Mouse (Mus musculus) forebrain, embryonic 13.5 days (tissue): ENCODE results near the gene Rsg1. TPM values are rescaled to one million over a fixed set of nuclear protein-coding genes. Genes with fewer than 3 reads are reported as not detected.

ENCODE experiments used
- ATAC-seq: fragments of 200-750 bp; cut with Nextera tagmentation; 2 replicates; pipeline ENCODE4 v1.8.0; 2017
- H3K27ac ChIP-seq: fragments of 300-500 bp; sonication (generic); 2 replicates; pipeline ENCODE4 v1.5.1; 2015; ENCODE audit warnings: inconsistent platforms, mild to moderate bottlenecking, moderate library complexity
- H3K27me3 ChIP-seq: fragments of 300-500 bp; sonication (generic); 2 replicates; pipeline ENCODE4 v1.6.1; 2015; ENCODE audit warnings: mild to moderate bottlenecking, inconsistent platforms
- H3K36me3 ChIP-seq: fragments of 300-500 bp; sonication (generic); 2 replicates; pipeline ENCODE4 v1.6.1; 2015; ENCODE audit warnings: mild to moderate bottlenecking, inconsistent platforms; ENCODE audit not compliant: poor library complexity, severe bottlenecking
- H3K4me1 ChIP-seq: fragments of 300-500 bp; sonication (generic); 2 replicates; pipeline ENCODE4 v1.6.1; 2015; ENCODE audit warnings: inconsistent platforms
- H3K4me2 ChIP-seq: fragments of 300-500 bp; sonication (generic); 2 replicates; pipeline ENCODE4 v1.6.1; 2015; ENCODE audit warnings: inconsistent platforms, mild to moderate bottlenecking, moderate library complexity
- H3K4me3 ChIP-seq: fragments of 300-500 bp; sonication (generic); 2 replicates; pipeline ENCODE4 v1.5.1; 2015; ENCODE audit warnings: mild to moderate bottlenecking, inconsistent platforms
- H3K9ac ChIP-seq: fragments of 300-500 bp; sonication (generic); 2 replicates; pipeline ENCODE4 v1.6.1; 2015; ENCODE audit warnings: mild to moderate bottlenecking, inconsistent platforms
- H3K9me3 ChIP-seq: fragments of 300-500 bp; sonication (generic); replicated peaks from 2 replicates; pipeline ENCODE4 v1.6.1; 2016; ENCODE audit warnings: inconsistent platforms
- WGBS: fragments of 180-500 bp; shearing (Covaris S2); methylation state at CpG from one replicate; pipeline ENCODE4 v1.1.7; 2015; 5-methylcytosine and 5-hydroxymethylcytosine counted together
- polyA plus RNA-seq: library from polyadenylated mRNA; unstranded; fragments of >200 nt; fragmentation: Nextera tagmentation; extraction: Ambion mirVana; gene quantifications from 2 replicates; pipeline ENCODE4 v1.2.1, GENCODE M21; 2015

Gene Rsg1
- polyA plus RNA-seq, 1 experiment from 2014 or later = 6.1 TPM

- H3K4me2 ChIP-seq = no peak overlapping the region
- H3K9me3 ChIP-seq = no peaks in the 10 kb centered on the region
- peaks cover 86% of the 10 kb centered on the region for H3K27me3 ChIP-seq
- H3K27ac ChIP-seq = no peak overlapping the region
- no peaks in the 10 kb centered on the region for H3K36me3 ChIP-seq
- H3K9ac ChIP-seq = no peak overlapping the region
- no peak for ATAC-seq
- H3K4me3 ChIP-seq = no peak overlapping the region
- H3K4me1 ChIP-seq = peaks cover 66% of the 10 kb centered on the region
- 35% methylated on average over 15 of the region's 15 CpGs for WGBS
Measured at GRCm38 (mm10) chr4:141241861-141242260, 28.1 kb downstream of the Rsg1 start.

- ATAC-seq = no peak
- Histone ChIP-seq H3K4me3 (no peak overlapping the region), H3K9me3 (no peaks in the 10 kb centered on the region), H3K4me1 (peaks cover 75% of the 10 kb centered on the region), H3K36me3 (no peaks in the 10 kb centered on the region), H3K27ac (no peak overlapping the region), H3K4me2 (peak overlapping the region; percentile 15), H3K9ac (no peak overlapping the region), H3K27me3 (peaks cover 88% of the 10 kb centered on the region)
- WGBS = 3% methylated on average over 11 of the region's 11 CpGs
Measured at GRCm38 (mm10) chr4:141242651-141243241, 29.0 kb downstream of the Rsg1 start.

- Histone ChIP-seq H3K27me3 (peaks cover 88% of the 10 kb centered on the region), H3K9ac (no peak overlapping the region)
- 78% methylated on average over 5 of the region's 5 CpGs for WGBS
Measured at GRCm38 (mm10) chr4:141243636-141244035, 29.9 kb downstream of the Rsg1 start.

GRCm38 (mm10) chr4:141244401-141244800, 30.6 kb downstream of the Rsg1 start:
- Histone ChIP-seq H3K9ac (peak overlapping the region; percentile 14; the same call in 1 of the 2 replicates), H3K4me3 (no peak overlapping the region), H3K36me3 (no peaks in the 10 kb centered on the region), H3K4me2 (peak overlapping the region; percentile 33; the same call in 1 of the 2 replicates), H3K9me3 (no peaks in the 10 kb centered on the region), H3K27ac (peak overlapping the region; percentile 86), H3K4me1 (peaks cover 76% of the 10 kb centered on the region), H3K27me3 (peaks cover 88% of the 10 kb centered on the region)
- 33% methylated on average over 5 of the region's 5 CpGs for WGBS
- no peak for ATAC-seq

More at GRCm38 (mm10) chr4:141243636-141244035, 29.9 kb downstream of the Rsg1 start:
- no peak for ATAC-seq
- Histone ChIP-seq H3K9me3 (no peaks in the 10 kb centered on the region), H3K4me3 (no peak overlapping the region), H3K4me1 (peaks cover 80% of the 10 kb centered on the region), H3K4me2 (no peak overlapping the region), H3K27ac (no peak overlapping the region), H3K36me3 (no peaks in the 10 kb centered on the region)

GRCm38 (mm10) chr4:141244931-141245425, 31.2 kb downstream of the Rsg1 start:
- peak overlapping the region; percentile 14; the same call in 1 of the 2 replicates for H3K9ac ChIP-seq
- peaks cover 88% of the 10 kb centered on the region for H3K27me3 ChIP-seq
- H3K36me3 ChIP-seq = no peaks in the 10 kb centered on the region
- H3K4me2 ChIP-seq = peak overlapping the region; percentile 33
- peak overlapping the region; percentile 86 for H3K27ac ChIP-seq
- H3K4me3 ChIP-seq = no peak overlapping the region
- peak; percentile 70 for ATAC-seq
- no peaks in the 10 kb centered on the region for H3K9me3 ChIP-seq
- peaks cover 70% of the 10 kb centered on the region for H3K4me1 ChIP-seq
- 5% methylated on average over 9 of the region's 9 CpGs for WGBS

GRCm38 (mm10) chr4:141246089-141246997, 32.6 kb downstream of the Rsg1 start:
- 19% methylated on average over 24 of the region's 24 CpGs for WGBS
- peak overlapping the region; percentile 65 for H3K4me2 ChIP-seq
- peak overlapping the region; percentile 42; the same call in 1 of the 2 replicates for H3K27ac ChIP-seq
- peaks cover 79% of the 10 kb centered on the region for H3K27me3 ChIP-seq
- H3K9ac ChIP-seq = no peak overlapping the region
- no peaks in the 10 kb centered on the region for H3K9me3 ChIP-seq
- no peaks in the 10 kb centered on the region for H3K36me3 ChIP-seq
- peaks cover 65% of the 10 kb centered on the region for H3K4me1 ChIP-seq
- ATAC-seq = no peak
- no peak overlapping the region for H3K4me3 ChIP-seq

GRCm38 (mm10) chr4:141246998-141247350, 33.2 kb downstream of the Rsg1 start:
- Histone ChIP-seq H3K4me2 (peak overlapping the region; percentile 65), H3K27ac (no peak overlapping the region), H3K4me3 (peak overlapping the region; percentile 45; the same call in 1 of the 2 replicates), H3K9me3 (no peaks in the 10 kb centered on the region), H3K27me3 (peaks cover 72% of the 10 kb centered on the region), H3K36me3 (no peaks in the 10 kb centered on the region), H3K4me1 (peaks cover 65% of the 10 kb centered on the region), H3K9ac (peak overlapping the region; percentile 13; the same call in 1 of the 2 replicates)
- 5% methylated on average over 17 of the region's 17 CpGs for WGBS
- no peak for ATAC-seq

- Histone ChIP-seq H3K27ac (no peak overlapping the region), H3K4me3 (peak overlapping the region; percentile 45), H3K9ac (peak overlapping the region; percentile 51), H3K4me1 (peaks cover 55% of the 10 kb centered on the region), H3K9me3 (no peaks in the 10 kb centered on the region), H3K4me2 (peak overlapping the region; percentile 65), H3K36me3 (no peaks in the 10 kb centered on the region), H3K27me3 (peaks cover 62% of the 10 kb centered on the region)
- under 1% methylated on average over 47 of the region's 60 CpGs for WGBS
- ATAC-seq = peak; percentile 26; the same call in 1 of the 2 replicates
Measured at GRCm38 (mm10) chr4:141247776-141248613, 34.2 kb downstream of the Rsg1 start.

GRCm38 (mm10) chr4:141248614-141248978, 34.8 kb downstream of the Rsg1 start:
- no peaks in the 10 kb centered on the region for H3K36me3 ChIP-seq
- H3K4me2 ChIP-seq = peak overlapping the region; percentile 65
- H3K27me3 ChIP-seq = peaks cover 57% of the 10 kb centered on the region
- no peak overlapping the region for H3K9ac ChIP-seq
- no peaks in the 10 kb centered on the region for H3K9me3 ChIP-seq
- H3K27ac ChIP-seq = no peak overlapping the region
- H3K4me1 ChIP-seq = peaks cover 52% of the 10 kb centered on the region
- 8% methylated on average over 9 of the region's 11 CpGs for WGBS
- ATAC-seq = no peak
- H3K4me3 ChIP-seq = 0 out of 2 replicates have a peak overlapping the region, but pooled peaks have one; percentile 45

GRCm38 (mm10) chr4:141249383-141249782, 35.6 kb downstream of the Rsg1 start:
- H3K9me3 ChIP-seq = no peaks in the 10 kb centered on the region
- H3K27ac ChIP-seq = no peak overlapping the region
- 79% methylated on average over 11 of the region's 11 CpGs for WGBS
- H3K4me3 ChIP-seq = no peak overlapping the region
- no peaks in the 10 kb centered on the region for H3K36me3 ChIP-seq
- H3K4me2 ChIP-seq = no peak overlapping the region
- ATAC-seq = no peak
- peaks cover 51% of the 10 kb centered on the region for H3K4me1 ChIP-seq
- H3K27me3 ChIP-seq = peaks cover 49% of the 10 kb centered on the region
- no peak overlapping the region for H3K9ac ChIP-seq

GRCm38 (mm10) chr4:141251071-141251470, 37.3 kb downstream of the Rsg1 start:
- peaks cover 43% of the 10 kb centered on the region for H3K27me3 ChIP-seq
- no peak overlapping the region for H3K4me3 ChIP-seq
- no peaks in the 10 kb centered on the region for H3K9me3 ChIP-seq
- no peaks in the 10 kb centered on the region for H3K36me3 ChIP-seq
- ATAC-seq = no peak
- no peak overlapping the region for H3K9ac ChIP-seq
- no peak overlapping the region for H3K4me2 ChIP-seq
- WGBS = 76% methylated on average over 8 of the region's 8 CpGs
- H3K4me1 ChIP-seq = peaks cover 38% of the 10 kb centered on the region
- H3K27ac ChIP-seq = no peak overlapping the region
